Mouse (Mus musculus) heart, postnatal 0 days (tissue): ENCODE measurements around the gene Afg1l.

ENCODE experiments used
- CTCF ChIP-seq: IDR thresholded peaks from 2 replicates; pipeline ENCODE4 v1.5.1; 2016; ENCODE audit warnings: antibody characterized with exemption, control low read depth, low read depth
- EP300 ChIP-seq: IDR thresholded peaks from 2 replicates; pipeline ENCODE4 v1.6.1; 2016; ENCODE audit warnings: antibody characterized with exemption, low read depth

DNA sequence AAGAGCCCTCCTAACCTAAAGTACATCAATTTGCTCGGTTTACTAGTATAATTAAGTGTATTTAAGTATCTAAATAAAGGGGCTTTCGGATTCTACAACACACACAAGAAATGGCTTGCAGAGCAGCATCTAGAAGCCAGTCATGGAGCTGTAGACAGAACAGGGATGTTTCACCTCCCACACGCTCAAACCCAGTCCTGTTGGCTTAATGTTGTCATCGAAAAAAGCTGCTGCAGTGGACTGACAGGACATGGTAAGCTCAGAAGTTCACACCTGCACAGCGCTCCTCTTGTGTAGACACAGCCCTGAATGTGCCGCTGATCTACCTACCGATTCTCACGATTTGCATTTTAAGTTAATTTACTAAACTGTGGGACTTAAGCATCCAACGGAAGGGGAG lies 32.2 kb downstream of the Afg1l start:
- no peak for TF ChIP-seq EP300
- no peak for TF ChIP-seq CTCF
